Mouse (Mus musculus) layer of hippocampus, adult 8-10 months (tissue): ENCODE data around the gene Gpx5. TPM values are rescaled to one million over a fixed set of nuclear protein-coding genes. Genes with fewer than 3 reads are reported as not detected.

Experiments
- total RNA-seq, 4 experiments: library from RNA; stranded (reverse); gene quantifications; 2 replicates each; pipeline ENCODE4 v1.2.4; 2022

Gene Gpx5
- total RNA-seq, 4 experiments from 2014 or later: not detected

Other genes with a start within 250 kb of the Gpx5 start
- gene Olfr1370, start 217.8 kb downstream of the Gpx5 start, total RNA-seq: not detected
- under 1 TPM in 1 of 4 experiments, not detected in 3; 0.08 TPM for gene Olfr1369-ps1, start 181.2 kb downstream of the Gpx5 start, total RNA-seq
- not detected for gene Olfr263, start 163.1 kb downstream of the Gpx5 start, total RNA-seq
- not detected for gene Olfr1368, start 146.9 kb downstream of the Gpx5 start, total RNA-seq
- gene Trim27, start 113.3 kb downstream of the Gpx5 start, total RNA-seq: 10 to 100 TPM; 37.2 to 44.2 (median 40.2) TPM
- gene Gpx6, start 19.4 kb upstream of the Gpx5 start, total RNA-seq: not detected
- not detected for gene Olfr1367, start 54.2 kb upstream of the Gpx5 start, total RNA-seq
- gene Zscan12, start 70.1 kb upstream of the Gpx5 start, total RNA-seq: 10 to 100 TPM in 1 of 4 experiments, 1 to 10 TPM in 3; 8.1 to 10.1 (median 8.5) TPM
- 10 to 100 TPM; 38.0 to 47.9 (median 44.9) TPM for gene Zkscan3, start 110.0 kb upstream of the Gpx5 start, total RNA-seq
- 1 to 10 TPM; 1.4 to 2.5 (median 1.8) TPM for gene Pgbd1, start 148.3 kb upstream of the Gpx5 start, total RNA-seq
- 10 to 100 TPM; 50.7 to 68.4 (median 61.0) TPM for gene Zscan26, start 161.0 kb upstream of the Gpx5 start, total RNA-seq
- gene Nkapl, start 175.8 kb upstream of the Gpx5 start, total RNA-seq: 1 to 10 TPM; 1.3 to 1.6 (median 1.4) TPM
- 1 to 10 TPM; 6.0 to 6.7 (median 6.3) TPM for gene Zkscan4, start 186.2 kb upstream of the Gpx5 start, total RNA-seq
- not detected for gene Gm10065, start 186.7 kb upstream of the Gpx5 start, total RNA-seq
- 10 to 100 TPM; 17.4 to 24.2 (median 20.9) TPM for gene AK157302, start 202.5 kb upstream of the Gpx5 start, total RNA-seq
- gene Gm11273, start 208.7 kb upstream of the Gpx5 start, total RNA-seq: 10 to 100 TPM; 47.7 to 68.8 (median 61.4) TPM
- gene Zkscan8, start 238.4 kb upstream of the Gpx5 start, total RNA-seq: 10 to 100 TPM; 17.9 to 21.9 (median 19.8) TPM